ENCODE assay signal across 18 mouse cellular contexts in genomic region chr9:92545021-92545420, GRCm38 (mm10). TPM values are rescaled to one million over a fixed set of nuclear protein-coding genes. Genes with fewer than 3 reads are reported as not detected.
A peak's percentile ranks its signal among the peaks of the same experiment; 100 is the strongest.
DNase-seq lines count a peak whose midpoint lies in the region; ATAC-seq and TF ChIP-seq lines count a peak whose summit lies in the region.
"Had no signal": no experiment of that assay in that cellular context is flagged by ENCODE, and none has a peak within 500 bp of the region (broad histone marks: within the 10 kb centered on the region; RNA-seq: fewer than 3 reads in every experiment).

No protein-coding gene starts in this region.

- H3K4me1 ChIP-seq in heart, embryonic 16.5 days (ENCODE audit: control insufficient read depth, insufficient read depth, low read length): peaks cover 47% of the 10 kb centered on the region
- peaks cover 31% of the 10 kb centered on the region for H3K4me1 ChIP-seq in lung, embryonic 14.5 days (ENCODE audit: insufficient read depth)
- peaks cover 8% of the 10 kb centered on the region for H3K4me1 ChIP-seq in lung, postnatal 0 days (ENCODE audit: insufficient read depth, low read depth, low read length)
- H3K4me1 ChIP-seq in intestine, embryonic 15.5 days (replicated peaks): peaks cover 18% of the 10 kb centered on the region; the same call in 1 of the 2 replicates
- H3K4me1 ChIP-seq in stomach, embryonic 14.5 days (ENCODE audit: control insufficient read depth, insufficient read depth, low read length): peaks cover 26% of the 10 kb centered on the region; the same call in 1 of the 2 replicates
- 0 out of 2 replicates have a peak, but pooled peaks cover 3% of the 10 kb centered on the region for H3K4me1 ChIP-seq in midbrain, postnatal 0 days (ENCODE audit: insufficient read depth, low read length)

- WGBS in heart, embryonic 16.5 days: 51% methylated on average over 6 of the region's 6 CpGs
- 44% methylated on average over 6 of the region's 6 CpGs for WGBS in lung, embryonic 14.5 days
- 50% methylated on average over 6 of the region's 6 CpGs for WGBS in lung, postnatal 0 days
- 66% methylated on average over 6 of the region's 6 CpGs for WGBS in intestine, embryonic 15.5 days
- WGBS in stomach, embryonic 14.5 days: 55% methylated on average over 6 of the region's 6 CpGs
- WGBS in midbrain, postnatal 0 days: 81% methylated on average over 6 of the region's 6 CpGs

- no peak for DNase-seq in heart, adult 8-10 months (ENCODE audit: low spot score)
- peak; percentile 27 for DNase-seq in lung, embryonic 14.5 days
- DNase-seq in lung, postnatal 0 days (ENCODE audit: low spot score): no peak
- DNase-seq in midbrain, postnatal 0 days (ENCODE audit: low spot score): no peak
- DNase-seq: adrenal gland, postnatal 36 days; cerebellum, postnatal 10 days; gastrocnemius, postnatal 14 days; lung, postnatal 14 days had no signal

- no peaks in the 10 kb centered on the region for H3K27me3 ChIP-seq in heart, embryonic 16.5 days (ENCODE audit: control insufficient read depth, insufficient read depth, low read length)
- no peaks in the 10 kb centered on the region for H3K27me3 ChIP-seq in lung, embryonic 14.5 days (ENCODE audit: insufficient read depth, low read length)
- H3K27me3 ChIP-seq in lung, postnatal 0 days (replicated peaks; ENCODE audit: insufficient read depth, low read length): no peaks in the 10 kb centered on the region
- no peaks in the 10 kb centered on the region for H3K27me3 ChIP-seq in intestine, embryonic 15.5 days (replicated peaks)
- no peaks in the 10 kb centered on the region for H3K27me3 ChIP-seq in stomach, embryonic 14.5 days (ENCODE audit: control insufficient read depth, insufficient read depth, low read length)
- no peaks in the 10 kb centered on the region; the same call in 1 of the 2 replicates for H3K27me3 ChIP-seq in midbrain, postnatal 0 days (ENCODE audit: insufficient read depth, low read length)

- H3K9me3 ChIP-seq in heart, embryonic 16.5 days (replicated peaks; ENCODE audit: control insufficient read depth, low read length): no peaks in the 10 kb centered on the region
- H3K9me3 ChIP-seq in lung, embryonic 14.5 days (ENCODE audit: low read depth, low read length): no peaks in the 10 kb centered on the region
- H3K9me3 ChIP-seq in lung, postnatal 0 days (ENCODE audit: low read length): no peaks in the 10 kb centered on the region
- no peaks in the 10 kb centered on the region for H3K9me3 ChIP-seq in intestine, embryonic 15.5 days
- no peaks in the 10 kb centered on the region for H3K9me3 ChIP-seq in stomach, embryonic 14.5 days (ENCODE audit: control insufficient read depth, low read depth, low read length)
- no peaks in the 10 kb centered on the region for H3K9me3 ChIP-seq in midbrain, postnatal 0 days (ENCODE audit: low read length)

- no peak for ATAC-seq in heart, embryonic 16.5 days (replicated peaks; ENCODE audit: extremely low read depth, insufficient read depth, low FRiP score)
- ATAC-seq in lung, embryonic 14.5 days (ENCODE audit: insufficient read depth): no peak
- ATAC-seq in lung, postnatal 0 days: no peak
- ATAC-seq in intestine, embryonic 15.5 days: no peak
- no peak for ATAC-seq in stomach, embryonic 14.5 days (ENCODE audit: insufficient number of reproducible peaks, insufficient read depth, low FRiP score, low read depth)
- no peak for ATAC-seq in erythroid progenitor cell, adult 5-6 weeks (replicated peaks; ENCODE audit: low FRiP score, poor library complexity, severe bottlenecking)
- ATAC-seq in midbrain, postnatal 0 days (ENCODE audit: low FRiP score): no peak
- ATAC-seq: CD4-positive, CD25-positive, alpha-beta regulatory T cell, adult 4 months; forebrain, embryonic 16.5 days had no signal

- 0 out of 2 replicates have a peak, but pooled peaks cover 3% of the 10 kb centered on the region for H3K36me3 ChIP-seq in heart, embryonic 16.5 days (ENCODE audit: control insufficient read depth, insufficient read depth)
- H3K36me3 ChIP-seq in lung, embryonic 14.5 days (ENCODE audit: insufficient read depth): peaks cover 13% of the 10 kb centered on the region; the same call in 1 of the 2 replicates
- no peaks in the 10 kb centered on the region for H3K36me3 ChIP-seq in lung, postnatal 0 days (ENCODE audit: insufficient read depth, low read length)
- no peaks in the 10 kb centered on the region for H3K36me3 ChIP-seq in intestine, embryonic 15.5 days
- peaks cover 8% of the 10 kb centered on the region for H3K36me3 ChIP-seq in stomach, embryonic 14.5 days (ENCODE audit: control insufficient read depth, insufficient read depth, low read length)
- H3K36me3 ChIP-seq in midbrain, postnatal 0 days (ENCODE audit: insufficient read depth, low read length): no peaks in the 10 kb centered on the region

- H3K4me3 ChIP-seq in heart, embryonic 16.5 days (ENCODE audit: low read length): no peak overlapping the region
- no peak overlapping the region; the same call in 1 of the 2 replicates for H3K4me3 ChIP-seq in lung, embryonic 14.5 days (ENCODE audit: low read depth, low read length)
- H3K4me3 ChIP-seq in lung, postnatal 0 days (ENCODE audit: low read depth, low read length): no peak overlapping the region
- no peak overlapping the region for H3K4me3 ChIP-seq in intestine, embryonic 15.5 days (replicated peaks)
- no peak overlapping the region for H3K4me3 ChIP-seq in stomach, embryonic 14.5 days (ENCODE audit: low read depth, low read length)
- H3K4me3 ChIP-seq in midbrain, postnatal 0 days (ENCODE audit: low read depth, low read length): no peak overlapping the region
- H3K4me3 ChIP-seq: layer of hippocampus, adult 2 months; left cerebral cortex, adult 2 months had no signal

- H3K9ac ChIP-seq in heart, embryonic 16.5 days (ENCODE audit: low read length): no peak overlapping the region
- H3K9ac ChIP-seq in lung, embryonic 14.5 days: no peak overlapping the region
- no peak overlapping the region for H3K9ac ChIP-seq in lung, postnatal 0 days (replicated peaks; ENCODE audit: low read depth)
- H3K9ac ChIP-seq in intestine, embryonic 15.5 days: no peak overlapping the region
- no peak overlapping the region for H3K9ac ChIP-seq in stomach, embryonic 14.5 days (replicated peaks; ENCODE audit: low read depth, low read length)
- no peak overlapping the region for H3K9ac ChIP-seq in midbrain, postnatal 0 days (replicated peaks; ENCODE audit: low read length, poor library complexity, severe bottlenecking)

- TF ChIP-seq CTCF in lung, embryonic 14.5 days (IDR thresholded peaks at IDR 0.05; ENCODE audit: low read depth): no peak
- no peak for TF ChIP-seq CTCF in lung, postnatal 0 days (IDR thresholded peaks at IDR 0.05)
- TF ChIP-seq CTCF in midbrain, postnatal 0 days (IDR thresholded peaks at IDR 0.05): no peak

- TF ChIP-seq EP300 in lung, postnatal 0 days (IDR thresholded peaks at IDR 0.05): no peak

- peak overlapping the region; percentile 87; the same call in 1 of the 2 replicates for H3K4me2 ChIP-seq in heart, embryonic 16.5 days (ENCODE audit: low read depth, low read length)
- peak overlapping the region; percentile 73 for H3K4me2 ChIP-seq in lung, embryonic 14.5 days
- H3K4me2 ChIP-seq in lung, postnatal 0 days (replicated peaks; ENCODE audit: low read depth, low read length): no peak overlapping the region
- peak overlapping the region; percentile 81 for H3K4me2 ChIP-seq in intestine, embryonic 15.5 days (replicated peaks)
- H3K4me2 ChIP-seq in stomach, embryonic 14.5 days (replicated peaks; ENCODE audit: low read depth, low read length): peak overlapping the region; percentile 69
- no peak overlapping the region for H3K4me2 ChIP-seq in midbrain, postnatal 0 days (ENCODE audit: low read depth, low read length, poor library complexity, severe bottlenecking)
- H3K4me2 ChIP-seq: liver, embryonic 11.5 days; midbrain, embryonic 11.5 days had no signal

- H3K27ac ChIP-seq in heart, embryonic 16.5 days (ENCODE audit: low read length): peak overlapping the region; percentile 48
- H3K27ac ChIP-seq in lung, embryonic 14.5 days (ENCODE audit: low read depth): peak overlapping the region; percentile 20; the same call in 1 of the 2 replicates
- H3K27ac ChIP-seq in lung, postnatal 0 days (ENCODE audit: low read length): no peak overlapping the region
- H3K27ac ChIP-seq in intestine, embryonic 15.5 days: no peak overlapping the region
- H3K27ac ChIP-seq in stomach, embryonic 14.5 days (ENCODE audit: low read length): peak overlapping the region; percentile 61
- no peak overlapping the region for H3K27ac ChIP-seq in midbrain, postnatal 0 days (ENCODE audit: low read depth, low read length)
- H3K27ac ChIP-seq: layer of hippocampus, adult 2 months; left cerebral cortex, adult 2 months had no signal

RNA-seq across cellular contexts. Expression of gene Plod2, which starts 3.0 kb away (rescaled TPM):
- 30.6 and 35.2 TPM in 2 replicates for polyA plus RNA-seq in heart, embryonic 16.5 days (2015; fragmentation: Nextera tagmentation; extraction: Ambion mirVana)
- 10 to 100 TPM; 12.7 to 16.6 (median 14.8) TPM for total RNA-seq in heart, adult 8-10 months (2022)
- polyA plus RNA-seq in lung, embryonic 14.5 days (2014; fragmentation: Nextera tagmentation; extraction: Ambion mirVana): 47.4 and 48.6 TPM in 2 replicates
- 15.7 and 16.3 TPM in 2 replicates for polyA plus RNA-seq in lung, postnatal 0 days (2015; fragmentation: Nextera tagmentation; extraction: Ambion mirVana)
- 48.1 and 53.8 TPM in 2 replicates for polyA plus RNA-seq in intestine, embryonic 15.5 days (2015; fragmentation: Nextera tagmentation; extraction: Ambion mirVana)
- polyA plus RNA-seq in stomach, embryonic 14.5 days (2014; fragmentation: Nextera tagmentation; extraction: Ambion mirVana): 44.9 and 51.6 TPM in 2 replicates
- not detected in 2 replicates for total RNA-seq in erythroid progenitor cell, adult 5-6 weeks (2015; ENCODE audit: low replicate concordance)
- 0.13 TPM in 1 of 2 replicates, not detected in the other for total RNA-seq in erythroid progenitor cell, adult 5-6 weeks (2017; ENCODE audit: low replicate concordance)
- total RNA-seq in midbrain, postnatal 0 days (2014; rRNA removed): 13.4 and 15.2 TPM in 2 replicates
- 5.3 and 6.3 TPM in 2 replicates for polyA plus RNA-seq in midbrain, postnatal 0 days (2015; fragmentation: Nextera tagmentation; extraction: Ambion mirVana)

Comparison
In these comparisons a context has a peak if more than half of its experiments do, and no peak if none do; other contexts are left out.
1. H3K27ac ChIP-seq: peak in heart, embryonic 16.5 days (single experiment), lung, embryonic 14.5 days (single experiment) and stomach, embryonic 14.5 days (single experiment); none in lung, postnatal 0 days (single experiment), intestine, embryonic 15.5 days (single experiment) and midbrain, postnatal 0 days (single experiment).
2. H3K4me2 ChIP-seq: peak in heart, embryonic 16.5 days (single experiment), lung, embryonic 14.5 days (single experiment), intestine, embryonic 15.5 days (single experiment) and stomach, embryonic 14.5 days (single experiment); none in lung, postnatal 0 days (single experiment) and midbrain, postnatal 0 days (single experiment).